Mouse (Mus musculus) midbrain, embryonic 12.5 days (tissue): ENCODE data around the gene Hist1h2ah. TPM values are rescaled to one million over a fixed set of nuclear protein-coding genes. Genes with fewer than 3 reads are reported as not detected.

ENCODE experiments used
- ATAC-seq: fragments of 200-750 bp; cut with Nextera tagmentation; 2 replicates; pipeline ENCODE4 v1.8.0; 2017; ENCODE audit warnings: low read depth, moderate TSS enrichment, moderate library complexity; ENCODE audit not compliant: low FRiP score
- H3K27ac ChIP-seq: fragments of 300-500 bp; sonication (generic); replicated peaks from 2 replicates; pipeline ENCODE4 v1.5.1; 2016; ENCODE audit warnings: mild to moderate bottlenecking
- H3K27me3 ChIP-seq: fragments of 300-500 bp; sonication (generic); 2 replicates; pipeline ENCODE4 v1.6.1; 2016; ENCODE audit warnings: mild to moderate bottlenecking
- H3K36me3 ChIP-seq: fragments of 300-500 bp; sonication (generic); 2 replicates; pipeline ENCODE4 v1.6.1; 2016
- H3K4me1 ChIP-seq: fragments of 300-500 bp; sonication (generic); 2 replicates; pipeline ENCODE4 v1.6.1; 2016
- H3K4me2 ChIP-seq: fragments of 300-500 bp; sonication (generic); replicated peaks from 2 replicates; pipeline ENCODE4 v1.6.1; 2016; ENCODE audit warnings: mild to moderate bottlenecking, moderate library complexity
- H3K4me3 ChIP-seq: fragments of 300-500 bp; sonication (generic); 2 replicates; pipeline ENCODE4 v1.5.1; 2016; ENCODE audit warnings: mild to moderate bottlenecking
- H3K9ac ChIP-seq: fragments of 300-500 bp; sonication (generic); replicated peaks from 2 replicates; pipeline ENCODE4 v1.6.1; 2016; ENCODE audit warnings: mild to moderate bottlenecking, moderate library complexity
- H3K9me3 ChIP-seq: fragments of 300-500 bp; sonication (generic); 2 replicates; pipeline ENCODE4 v1.6.1; 2016; ENCODE audit warnings: mild to moderate bottlenecking
- WGBS: fragments of 180-500 bp; shearing (Covaris S2); methylation state at CpG from one replicate; pipeline ENCODE4 v1.1.7; 2016; 5-methylcytosine and 5-hydroxymethylcytosine counted together
- polyA plus RNA-seq: library from polyadenylated mRNA; unstranded; fragments of >200 nt; fragmentation: Nextera tagmentation; extraction: Ambion mirVana; gene quantifications from 2 replicates; pipeline ENCODE4 v1.2.1, GENCODE M21; 2016

Gene Hist1h2ah
- polyA plus RNA-seq, 1 experiment from 2014 or later = 10.1 TPM

GRCm38 (mm10) chr13:22019934-22020835 lies 15.2 kb downstream of the Hist1h2ah start:
- no peaks in the 10 kb centered on the region for H3K9me3 ChIP-seq
- peak overlapping the region; percentile 66 for H3K4me2 ChIP-seq
- no peak overlapping the region for H3K27ac ChIP-seq
- H3K27me3 ChIP-seq = peaks cover 41% of the 10 kb centered on the region
- H3K36me3 ChIP-seq = no peaks in the 10 kb centered on the region
- H3K4me3 ChIP-seq = peak overlapping the region; percentile 49
- no peak for ATAC-seq
- peak overlapping the region; percentile 12; the same call in 1 of the 2 replicates for H3K9ac ChIP-seq
- H3K4me1 ChIP-seq = peaks cover 10% of the 10 kb centered on the region
- WGBS = under 1% methylated on average over 44 of the region's 44 CpGs

- Histone ChIP-seq H3K27me3 (peaks cover 79% of the 10 kb centered on the region), H3K4me2 (no peak overlapping the region)
Measured at GRCm38 (mm10) chr13:22015479-22016450, 19.6 kb downstream of the Hist1h2ah start.

GRCm38 (mm10) chr13:22014411-22014845 lies 20.9 kb downstream of the Hist1h2ah start:
- H3K36me3 ChIP-seq = no peaks in the 10 kb centered on the region

More at GRCm38 (mm10) chr13:22015479-22016450, 19.6 kb downstream of the Hist1h2ah start:
- no peaks in the 10 kb centered on the region for H3K9me3 ChIP-seq
- no peak overlapping the region for H3K27ac ChIP-seq
- peaks cover 5% of the 10 kb centered on the region for H3K4me1 ChIP-seq
- WGBS = 15% methylated on average over 27 of the region's 27 CpGs
- no peaks in the 10 kb centered on the region for H3K36me3 ChIP-seq
- H3K4me3 ChIP-seq = no peak overlapping the region
- H3K9ac ChIP-seq = no peak overlapping the region
- peak; percentile 29; the same call in 1 of the 2 replicates for ATAC-seq

GRCm38 (mm10) chr13:22013716-22014115 lies 21.7 kb downstream of the Hist1h2ah start:
- 17% methylated on average over 13 of the region's 13 CpGs for WGBS
- Histone ChIP-seq H3K9me3 (no peaks in the 10 kb centered on the region), H3K4me1 (no peaks in the 10 kb centered on the region), H3K36me3 (no peaks in the 10 kb centered on the region), H3K4me3 (no peak overlapping the region), H3K27me3 (peaks cover 80% of the 10 kb centered on the region), H3K4me2 (peak overlapping the region; percentile 19; the same call in 1 of the 2 replicates), H3K27ac (no peak overlapping the region), H3K9ac (no peak overlapping the region)
- ATAC-seq = no peak

More at GRCm38 (mm10) chr13:22014411-22014845, 20.9 kb downstream of the Hist1h2ah start:
- peaks cover 80% of the 10 kb centered on the region for H3K27me3 ChIP-seq
- no peak for ATAC-seq
- no peak overlapping the region for H3K27ac ChIP-seq
- no peak overlapping the region for H3K4me3 ChIP-seq
- no peaks in the 10 kb centered on the region for H3K9me3 ChIP-seq
- no peak overlapping the region for H3K9ac ChIP-seq
- peak overlapping the region; percentile 19; the same call in 1 of the 2 replicates for H3K4me2 ChIP-seq
- 24% methylated on average over 17 of the region's 17 CpGs for WGBS
- no peaks in the 10 kb centered on the region for H3K4me1 ChIP-seq

GRCm38 (mm10) chr13:22009642-22010041 lies 25.7 kb downstream of the Hist1h2ah start, which contains the start of gene Prss16:
TSS of gene Prss16 (minus strand) at chr13:22009742.
- Histone ChIP-seq H3K27ac (no peak within 1 kb of the TSS), H3K4me1 (peaks cover 20% of the 10 kb centered on the region), H3K9me3 (no peaks in the 10 kb centered on the region), H3K4me2 (no peak within 1 kb of the TSS), H3K9ac (no peak within 1 kb of the TSS), H3K27me3 (peaks cover 93% of the 10 kb centered on the region), H3K36me3 (no peaks in the 10 kb centered on the region), H3K4me3 (no peak within 1 kb of the TSS)
- ATAC-seq = no peak
- 40% methylated on average over 7 of the region's 7 CpGs for WGBS

GRCm38 (mm10) chr13:22008707-22009106 lies 26.7 kb downstream of the Hist1h2ah start:
- no peak overlapping the region for H3K27ac ChIP-seq
- peaks cover 93% of the 10 kb centered on the region for H3K27me3 ChIP-seq
- H3K4me1 ChIP-seq = peaks cover 20% of the 10 kb centered on the region
- WGBS = 80% methylated on average over 3 of the region's 3 CpGs
- H3K4me2 ChIP-seq = no peak overlapping the region
- no peak overlapping the region for H3K4me3 ChIP-seq
- no peaks in the 10 kb centered on the region for H3K9me3 ChIP-seq
- H3K9ac ChIP-seq = no peak overlapping the region
- ATAC-seq = no peak
- no peaks in the 10 kb centered on the region for H3K36me3 ChIP-seq

GRCm38 (mm10) chr13:22007872-22008271 lies 27.5 kb downstream of the Hist1h2ah start:
- peaks cover 95% of the 10 kb centered on the region for H3K27me3 ChIP-seq
- H3K4me2 ChIP-seq = no peak overlapping the region
- H3K27ac ChIP-seq = no peak overlapping the region
- no peak overlapping the region for H3K9ac ChIP-seq
- no peaks in the 10 kb centered on the region for H3K9me3 ChIP-seq
- H3K4me1 ChIP-seq = peaks cover 20% of the 10 kb centered on the region
- no peaks in the 10 kb centered on the region for H3K36me3 ChIP-seq
- ATAC-seq = no peak
- no peak overlapping the region for H3K4me3 ChIP-seq
- 54% methylated on average over 7 of the region's 7 CpGs for WGBS

- Histone ChIP-seq H3K9me3 (no peaks in the 10 kb centered on the region), H3K4me3 (peak overlapping the region; percentile 49), H3K4me2 (peak overlapping the region; percentile 85), H3K4me1 (peaks cover 20% of the 10 kb centered on the region), H3K9ac (0 out of 2 replicates have a peak overlapping the region, but pooled peaks have one; percentile 28), H3K27ac (no peak overlapping the region), H3K36me3 (no peaks in the 10 kb centered on the region), H3K27me3 (peaks cover 96% of the 10 kb centered on the region)
- no peak; the same call in 1 of the 2 replicates for ATAC-seq
- 2% methylated on average over 18 of the region's 18 CpGs for WGBS
Measured at GRCm38 (mm10) chr13:22007121-22007510, 28.3 kb downstream of the Hist1h2ah start.

- peak; percentile 88 for ATAC-seq
- no peaks in the 10 kb centered on the region for H3K9me3 ChIP-seq
- WGBS = under 1% methylated on average over 38 of the region's 38 CpGs
- peak overlapping the region; percentile 85 for H3K4me2 ChIP-seq
- H3K4me1 ChIP-seq = peaks cover 20% of the 10 kb centered on the region
- H3K27me3 ChIP-seq = peaks cover 98% of the 10 kb centered on the region
- H3K27ac ChIP-seq = no peak overlapping the region
- peak overlapping the region; percentile 49 for H3K4me3 ChIP-seq
- peak overlapping the region; percentile 50 for H3K9ac ChIP-seq
- no peaks in the 10 kb centered on the region for H3K36me3 ChIP-seq
Measured at GRCm38 (mm10) chr13:22006334-22007120, 28.8 kb downstream of the Hist1h2ah start.

GRCm38 (mm10) chr13:22005605-22006333 lies 29.6 kb downstream of the Hist1h2ah start:
- peak; percentile 88 for ATAC-seq
- Histone ChIP-seq H3K4me1 (peaks cover 20% of the 10 kb centered on the region), H3K36me3 (no peaks in the 10 kb centered on the region), H3K9me3 (no peaks in the 10 kb centered on the region), H3K27me3 (peaks cover 100% of the 10 kb centered on the region), H3K4me2 (peak overlapping the region; percentile 85), H3K9ac (peak overlapping the region; percentile 50), H3K4me3 (peak overlapping the region; percentile 49), H3K27ac (no peak overlapping the region)
- under 1% methylated on average over 45 of the region's 45 CpGs for WGBS
